Mouse (Mus musculus) E14TG2a.4 (cell line): ENCODE measurements at regions not wholly inside any gene's neighbourhood (a gene's known extent, or its start where the extent isn't known, plus 50 kb on each side); places are given as distances from the start of the nearest gene placed in this dataset.

Experiments
- CTCF ChIP-seq: conservative IDR thresholded peaks from 2 replicates; pipeline ENCODE4 v1.5.1; 2014; ENCODE audit warnings: low read length
- NANOG ChIP-seq: IDR thresholded peaks from 2 replicates; pipeline ENCODE4 v1.6.1; 2014; ENCODE audit warnings: borderline replicate concordance, low read length, mixed read lengths
- POU5F1 ChIP-seq: IDR thresholded peaks from 2 replicates; pipeline ENCODE4 v1.6.1; 2014; ENCODE audit warnings: low read length, borderline replicate concordance

DNA sequence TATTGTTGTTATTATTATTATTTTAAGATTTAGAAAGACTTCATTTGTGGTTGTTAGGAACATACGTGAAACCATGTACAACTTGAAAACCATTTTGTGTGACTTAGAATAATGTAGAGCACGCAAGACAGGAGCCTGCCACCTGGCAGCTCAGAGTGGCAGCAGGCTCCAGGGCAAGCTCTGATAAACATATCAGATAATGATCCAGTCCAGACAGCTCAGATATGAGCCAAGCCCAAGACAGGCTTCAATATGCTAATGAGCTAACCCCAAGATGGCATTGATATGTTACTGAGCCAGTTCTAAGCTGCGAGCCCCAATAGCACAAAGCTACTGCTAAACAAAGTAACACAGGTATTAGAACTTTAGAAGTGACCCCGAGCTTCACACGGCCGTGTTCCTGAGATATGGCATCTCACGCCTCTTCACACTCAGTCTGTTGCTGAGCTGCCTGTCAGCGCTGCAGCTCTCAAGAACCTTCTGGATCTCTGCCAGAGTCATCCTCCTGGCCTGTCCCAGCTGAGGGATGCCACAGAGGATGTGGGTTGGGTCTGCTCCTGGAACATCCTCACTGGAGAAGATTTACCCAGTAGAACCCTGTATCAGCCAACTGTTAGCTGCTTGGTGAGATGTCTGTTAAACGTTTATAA is 93.9 kb upstream of the Tgm3 start:
- TF ChIP-seq CTCF (no peak), POU5F1 (no peak), NANOG (no peak)
